Mouse (Mus musculus) kidney, adult 2 months (tissue): Measurements from ENCODE around the gene Slc17a4.

Experiments
- CTCF ChIP-seq: fragments of 200-500 bp; conservative IDR thresholded peaks from 2 replicates; pipeline ENCODE4 v1.5.1; 2011; ENCODE audit warnings: low read depth, mild to moderate bottlenecking, control low read depth, low read length, moderate library complexity, mixed read lengths; ENCODE audit not compliant: insufficient read depth, insufficient read length
- POLR2A ChIP-seq: fragments of 200-500 bp; IDR thresholded peaks from one replicate; pipeline ENCODE4 v1.6.1; 2011; ENCODE audit warnings: low read depth, low read length, control low read depth

DNA sequence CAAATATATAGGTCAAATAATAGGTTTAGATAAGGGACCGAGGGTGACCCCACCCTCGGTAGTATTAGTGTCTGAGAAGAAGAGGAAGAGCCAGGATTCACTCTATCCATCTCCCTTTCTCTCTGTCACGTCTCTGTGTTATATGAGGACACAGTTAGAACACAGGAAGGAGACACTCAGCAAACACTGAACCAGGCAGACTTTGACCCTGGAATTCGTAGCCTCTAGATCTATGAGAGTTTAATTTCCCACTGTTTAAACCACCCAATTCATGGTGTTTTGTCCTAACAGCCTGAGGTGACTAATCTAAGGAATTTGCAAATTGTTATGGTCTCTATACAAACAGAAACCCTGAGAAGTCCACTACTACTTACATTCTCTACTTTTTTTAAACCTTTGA lies 2.9 kb upstream of the Slc17a4 start:
- TF ChIP-seq POLR2A (no peak), CTCF (no peak)
